Mouse (Mus musculus): ENCODE measurements around the gene Mgat5.

Gene Mgat5

GRCm38 (mm10) chr1:127383071-127383470 is 178.3 kb downstream of the Mgat5 start:
- no peak for DNase-seq (ENCODE audit: low spot score)

GRCm38 (mm10) chr1:127387226-127387625 is 182.4 kb downstream of the Mgat5 start:
- DNase-seq (ENCODE audit: low spot score) = no peak

GRCm38 (mm10) chr1:127387661-127388060 is 182.8 kb downstream of the Mgat5 start:
- DNase-seq (ENCODE audit: low spot score) = no peak

- no peak for DNase-seq (ENCODE audit: low spot score)
Measured at GRCm38 (mm10) chr1:127394716-127395115, 189.9 kb downstream of the Mgat5 start.

GRCm38 (mm10) chr1:127395724-127396123 is 190.9 kb downstream of the Mgat5 start:
- no peak for DNase-seq (ENCODE audit: low spot score)

- DNase-seq (ENCODE audit: low spot score) = no peak
Measured at GRCm38 (mm10) chr1:127396569-127397349, 191.9 kb downstream of the Mgat5 start.

- no peak for DNase-seq (ENCODE audit: low spot score)
Measured at GRCm38 (mm10) chr1:127397396-127397795, 192.6 kb downstream of the Mgat5 start.

- no peak for DNase-seq (ENCODE audit: low spot score)
Measured at GRCm38 (mm10) chr1:127398186-127398585, 193.4 kb downstream of the Mgat5 start.

- no peak for DNase-seq (ENCODE audit: low spot score)
Measured at GRCm38 (mm10) chr1:127400198-127400597, 195.4 kb downstream of the Mgat5 start.

GRCm38 (mm10) chr1:127400666-127401065 is 195.9 kb downstream of the Mgat5 start:
- DNase-seq (ENCODE audit: low spot score) = no peak

- DNase-seq (ENCODE audit: low spot score) = no peak
Measured at GRCm38 (mm10) chr1:127404655-127405054, 199.8 kb downstream of the Mgat5 start.

- no peak for DNase-seq (ENCODE audit: low spot score)
Measured at GRCm38 (mm10) chr1:127408957-127409423, 204.2 kb downstream of the Mgat5 start.

- DNase-seq (ENCODE audit: low spot score) = no peak
Measured at GRCm38 (mm10) chr1:127409512-127409911, 204.7 kb downstream of the Mgat5 start.

- DNase-seq (ENCODE audit: low spot score) = no peak
Measured at GRCm38 (mm10) chr1:127414500-127414899, 209.7 kb downstream of the Mgat5 start.

- DNase-seq (ENCODE audit: low spot score) = no peak
Measured at GRCm38 (mm10) chr1:127415896-127416295, 211.1 kb downstream of the Mgat5 start.

GRCm38 (mm10) chr1:127416971-127417370 is 212.2 kb downstream of the Mgat5 start:
- DNase-seq (ENCODE audit: low spot score) = no peak

GRCm38 (mm10) chr1:127418916-127419575 is 214.2 kb downstream of the Mgat5 start:
- no peak for DNase-seq (ENCODE audit: low spot score)

GRCm38 (mm10) chr1:127419581-127419980 is 214.8 kb downstream of the Mgat5 start:
- no peak for DNase-seq (ENCODE audit: low spot score)

- no peak for DNase-seq (ENCODE audit: low spot score)
Measured at GRCm38 (mm10) chr1:127420383-127420782, 215.6 kb downstream of the Mgat5 start.

GRCm38 (mm10) chr1:127420795-127421194 is 216.0 kb downstream of the Mgat5 start:
- no peak for DNase-seq (ENCODE audit: low spot score)

GRCm38 (mm10) chr1:127422565-127422964 is 217.8 kb downstream of the Mgat5 start:
- no peak for DNase-seq (ENCODE audit: low spot score)

- no peak for DNase-seq (ENCODE audit: low spot score)
Measured at GRCm38 (mm10) chr1:127425021-127425532, 220.3 kb downstream of the Mgat5 start.

GRCm38 (mm10) chr1:127430290-127430689 is 225.5 kb downstream of the Mgat5 start:
- DNase-seq (ENCODE audit: low spot score) = no peak

Data from ovary, adult 18-20 months (tissue).